In the genomic region with DNA sequence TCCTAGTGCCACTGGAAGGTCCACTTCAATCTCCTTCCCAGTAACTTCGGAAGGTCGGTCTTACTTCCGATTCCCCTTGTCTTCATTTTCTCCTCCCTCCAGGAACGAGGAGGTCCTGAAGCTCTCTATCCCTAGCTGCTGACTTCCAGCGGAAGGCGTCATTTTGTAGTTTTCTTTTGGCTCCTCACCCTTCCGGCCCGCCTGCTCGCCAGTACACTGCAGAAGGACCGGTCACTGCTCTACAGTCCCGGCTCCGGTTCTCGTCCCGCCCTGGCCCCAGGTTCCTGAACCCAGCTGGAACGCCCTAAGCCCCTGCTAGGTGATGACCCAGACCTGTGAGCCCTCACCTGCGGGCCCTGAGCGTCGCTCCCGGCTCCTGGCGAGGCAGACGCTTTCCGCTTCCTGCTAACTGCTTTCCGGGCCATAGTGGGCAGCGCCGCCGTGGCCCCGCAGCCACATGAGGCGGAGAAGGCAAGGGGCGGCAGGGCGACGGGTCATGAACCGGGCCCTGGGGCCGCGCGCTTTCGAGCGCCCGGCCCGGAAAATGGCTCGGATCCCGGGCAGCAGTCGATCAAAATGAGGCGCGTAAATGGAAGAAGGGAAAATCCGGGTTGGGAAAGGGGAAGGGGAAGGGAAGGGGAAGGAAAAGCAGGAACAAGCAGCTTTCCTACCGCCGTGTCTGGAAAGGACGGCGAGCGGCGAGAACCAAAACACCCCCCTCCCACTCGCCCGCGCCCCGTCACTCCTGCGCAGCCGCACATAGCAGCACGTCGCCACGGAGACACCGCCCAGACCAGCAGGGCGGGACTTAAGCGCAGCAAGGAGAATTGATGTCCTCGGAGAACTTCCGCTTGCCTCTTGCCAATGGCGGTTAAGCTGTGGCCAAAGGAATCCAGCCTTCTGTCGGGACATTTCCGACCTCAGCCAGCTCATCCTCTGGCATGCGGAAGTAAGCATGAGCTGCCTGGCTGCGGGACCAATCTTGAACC, we compare ENCODE assay signal across 7 mouse cellular contexts. TPM values are rescaled to one million over a fixed set of nuclear protein-coding genes. Genes with fewer than 3 reads are reported as not detected.
DNase-seq lines count a peak whose midpoint lies in the region; ATAC-seq lines count a peak whose summit lies in the region.

A gene (minus strand): TSS at position 749 of the 989 bp plus-strand sequence.

- peak within 1 kb of the TSS; percentile 84 for H3K4me2 ChIP-seq in intestine, embryonic 15.5 days (replicated peaks)

- H3K4me1 ChIP-seq in intestine, embryonic 15.5 days (replicated peaks), result peaks cover 10% of the 10 kb centered on the region
- peaks cover 26% of the 10 kb centered on the region for H3K4me1 ChIP-seq in midbrain, embryonic 10.5 days

- DNase-seq in adrenal gland, adult 2 months, result peak; percentile 97
- DNase-seq in embryo, embryonic 11.5 days (ENCODE audit: low read depth, low spot score), result peak; percentile 87
- DNase-seq in gastrocnemius, postnatal 36 days, result peak; percentile 93
- peak; percentile 94 to 97 for DNase-seq in left cerebral cortex, postnatal 25 days (ENCODE audit: low spot score in 2 of 2)
- peak; percentile 95 for DNase-seq in midbrain, embryonic 10.5 days (ENCODE audit: low spot score)
- peak; percentile 92 for DNase-seq in right cerebral cortex, postnatal 4 days

- peak within 1 kb of the TSS; percentile 98 for H3K9ac ChIP-seq in intestine, embryonic 15.5 days

- peaks cover 3% of the 10 kb centered on the region; the same call in 1 of the 2 replicates for H3K36me3 ChIP-seq in intestine, embryonic 15.5 days
- peaks cover 38% of the 10 kb centered on the region for H3K36me3 ChIP-seq in midbrain, embryonic 10.5 days

- no peaks in the 10 kb centered on the region for H3K9me3 ChIP-seq in intestine, embryonic 15.5 days
- H3K9me3 ChIP-seq in midbrain, embryonic 10.5 days (replicated peaks), result no peaks in the 10 kb centered on the region

- peak within 1 kb of the TSS; percentile 98 for H3K4me3 ChIP-seq in intestine, embryonic 15.5 days (replicated peaks)
- peak within 1 kb of the TSS; percentile 98 for H3K4me3 ChIP-seq in midbrain, embryonic 10.5 days

- peak; percentile 97 for ATAC-seq in intestine, embryonic 15.5 days

- no peaks in the 10 kb centered on the region for H3K27me3 ChIP-seq in intestine, embryonic 15.5 days (replicated peaks)
- H3K27me3 ChIP-seq in midbrain, embryonic 10.5 days (ENCODE audit: low read depth, poor library complexity, severe bottlenecking), result no peaks in the 10 kb centered on the region

- peak within 1 kb of the TSS; percentile 99 for H3K27ac ChIP-seq in intestine, embryonic 15.5 days
- H3K27ac ChIP-seq in midbrain, embryonic 10.5 days (replicated peaks), result peak within 1 kb of the TSS; percentile 88

- intact Hi-C loops in gastrocnemius, postnatal 36 days (cut with DNase I), result loop anchor here (5.0 kb wide), 1 partner anchor 43 kb away; no protein-coding TSS in a partner anchor
- intact Hi-C loops in left cerebral cortex, postnatal 25 days (cut with DNase I), result loop anchor here (5.0 kb wide), 2 partner anchors 33 to 78 kb away; a partner anchor contains a TSS

- under 1% methylated on average over 70 of the region's 70 CpGs for WGBS in intestine, embryonic 15.5 days
- WGBS in midbrain, embryonic 10.5 days, result under 1% methylated on average over 70 of the region's 70 CpGs

RNA-seq across cellular contexts. Expression of the gene that starts here (rescaled TPM):
- 10 to 100 TPM; 44.5 to 49.4 TPM for total RNA-seq in adrenal gland, adult 2 months (2021)
- polyA plus RNA-seq in adrenal gland, adult 2 months (2012; rRNA removed), result 22.1 and 26.0 TPM in 2 replicates
- 10 to 100 TPM; 23.9 to 27.4 TPM for total RNA-seq in gastrocnemius, postnatal 36 days (2021)
- polyA plus RNA-seq in intestine, embryonic 15.5 days (2015; fragmentation: Nextera tagmentation; extraction: Ambion mirVana), result 51.6 and 55.0 TPM in 2 replicates
- total RNA-seq in left cerebral cortex, postnatal 25 days (2021), result 10 to 100 TPM; 46.1 to 48.0 TPM
- polyA plus RNA-seq in midbrain, embryonic 10.5 days (2016; fragmentation: Nextera tagmentation; extraction: Ambion mirVana), result 61.7 and 67.4 TPM in 2 replicates

Comparison
In these comparisons a context has a peak if more than half of its experiments do, and no peak if none do; other contexts are left out.
1. Peak in every context shown above with its lines: DNase-seq, ATAC-seq, H3K4me3 ChIP-seq and H3K27ac ChIP-seq.